Mouse (Mus musculus): ENCODE results near the gene Micall2. TPM values are rescaled to one million over a fixed set of nuclear protein-coding genes. Genes with fewer than 3 reads are reported as not detected.

The Micall2 gene
- polyA plus RNA-seq, 1 experiment = 3.3 TPM

GRCm38 (mm10) chr5:139665375-139665774 is 70.8 kb downstream of the Micall2 start:
- no peak overlapping the region for H3K4me3 ChIP-seq (ENCODE audit: insufficient read depth, low read depth, low read length)
- 63% methylated on average over 3 of the region's 3 CpGs for WGBS
- TF ChIP-seq CTCF (conservative IDR thresholded peaks at IDR 0.05; ENCODE audit: insufficient read depth, insufficient read length, low read depth, low read length) = no peak
- no peak for TF ChIP-seq POLR2A (IDR thresholded peaks at IDR 0.05; ENCODE audit: low read depth, low read length)
- no peaks in the 10 kb centered on the region for H3K36me3 ChIP-seq (ENCODE audit: control insufficient read depth, insufficient read depth, low read length)
- DNase-seq = no peak
- no peaks in the 10 kb centered on the region for H3K4me1 ChIP-seq (ENCODE audit: control insufficient read depth, insufficient read depth, low read length)
- H3K27me3 ChIP-seq (replicated peaks; ENCODE audit: control insufficient read depth, insufficient read depth, low read length) = no peaks in the 10 kb centered on the region
- H3K27ac ChIP-seq (ENCODE audit: insufficient read depth, low read depth, low read length) = no peak overlapping the region

- Histone ChIP-seq H3K36me3 (ENCODE audit: control insufficient read depth, insufficient read depth, low read length) (no peaks in the 10 kb centered on the region), H3K27ac (ENCODE audit: insufficient read depth, low read depth, low read length) (no peak overlapping the region), H3K4me1 (ENCODE audit: control insufficient read depth, insufficient read depth, low read length) (0 out of 2 replicates have a peak, but pooled peaks cover 7% of the 10 kb centered on the region), H3K4me3 (ENCODE audit: insufficient read depth, low read depth, low read length) (no peak overlapping the region), H3K27me3 (replicated peaks; ENCODE audit: control insufficient read depth, insufficient read depth, low read length) (no peaks in the 10 kb centered on the region)
- WGBS = 74% methylated on average over 8 of the region's 8 CpGs
- no peak for DNase-seq
- no peak for TF ChIP-seq POLR2A (IDR thresholded peaks at IDR 0.05; ENCODE audit: low read depth, low read length)
- no peak for TF ChIP-seq CTCF (conservative IDR thresholded peaks at IDR 0.05; ENCODE audit: insufficient read depth, insufficient read length, low read depth, low read length)
These were observed 74.4 kb downstream of the Micall2 start for GRCm38 (mm10) chr5:139661713-139662112.

DNA sequence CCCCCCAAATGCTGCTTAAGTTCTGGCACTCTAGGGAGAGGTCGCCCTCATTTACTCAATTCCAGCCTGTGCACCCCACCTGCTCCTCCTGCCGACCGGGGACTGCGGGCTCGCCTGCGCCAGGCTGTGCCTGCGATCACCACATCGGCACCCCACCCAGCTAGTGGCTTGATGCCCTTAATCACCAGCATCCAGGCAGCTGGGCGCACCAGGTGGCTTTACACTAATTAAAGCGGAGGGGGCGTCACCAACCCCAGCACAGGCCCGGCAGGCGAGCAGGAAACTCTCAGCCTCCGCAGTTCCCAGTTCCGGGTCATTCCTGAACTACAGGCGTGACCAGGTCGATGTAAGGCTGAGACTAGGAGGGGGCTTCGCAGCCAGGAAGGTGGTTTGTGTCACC is 76.8 kb downstream of the Micall2 start:
- H3K27ac ChIP-seq (ENCODE audit: insufficient read depth, low read depth, low read length) = no peak overlapping the region
- no peak overlapping the region for H3K4me3 ChIP-seq (ENCODE audit: insufficient read depth, low read depth, low read length)
- no peaks in the 10 kb centered on the region for H3K36me3 ChIP-seq (ENCODE audit: control insufficient read depth, insufficient read depth, low read length)
- WGBS = 16% methylated on average over 18 of the region's 18 CpGs
- TF ChIP-seq CTCF (conservative IDR thresholded peaks at IDR 0.05; ENCODE audit: insufficient read depth, insufficient read length, low read depth, low read length) = no peak
- TF ChIP-seq POLR2A (IDR thresholded peaks at IDR 0.05; ENCODE audit: low read depth, low read length) = no peak
- H3K4me1 ChIP-seq (ENCODE audit: control insufficient read depth, insufficient read depth, low read length) = 0 out of 2 replicates have a peak, but pooled peaks cover 7% of the 10 kb centered on the region
- no peak for DNase-seq
- H3K27me3 ChIP-seq (replicated peaks; ENCODE audit: control insufficient read depth, insufficient read depth, low read length) = no peaks in the 10 kb centered on the region

DNA sequence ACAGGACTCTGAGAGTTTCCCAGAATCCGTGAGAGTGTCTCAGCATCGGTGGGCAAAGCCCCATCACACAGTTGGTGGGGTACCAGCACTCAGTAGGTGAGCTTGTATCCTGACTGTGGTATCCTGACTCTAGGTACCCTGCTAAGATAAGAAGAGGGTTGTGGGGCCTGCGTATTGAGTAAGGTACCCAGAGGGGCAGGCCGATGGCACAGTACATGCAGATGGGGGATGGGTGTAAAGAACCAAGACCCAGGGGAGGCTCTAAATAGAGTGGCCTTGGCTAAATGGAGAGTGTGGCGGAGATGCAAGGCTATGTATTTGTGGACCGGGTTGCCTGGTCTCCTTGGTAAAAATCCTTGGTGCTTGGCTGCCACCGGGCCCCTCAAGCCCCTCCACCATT is 77.3 kb downstream of the Micall2 start:
- H3K27ac ChIP-seq (ENCODE audit: insufficient read depth, low read depth, low read length) = no peak overlapping the region
- no peak overlapping the region for H3K4me3 ChIP-seq (ENCODE audit: insufficient read depth, low read depth, low read length)
- no peaks in the 10 kb centered on the region for H3K36me3 ChIP-seq (ENCODE audit: control insufficient read depth, insufficient read depth, low read length)
- H3K27me3 ChIP-seq (replicated peaks; ENCODE audit: control insufficient read depth, insufficient read depth, low read length) = no peaks in the 10 kb centered on the region
- 31% methylated on average over 7 of the region's 7 CpGs for WGBS
- TF ChIP-seq CTCF (conservative IDR thresholded peaks at IDR 0.05; ENCODE audit: insufficient read depth, insufficient read length, low read depth, low read length) (no peak), POLR2A (IDR thresholded peaks at IDR 0.05; ENCODE audit: low read depth, low read length) (no peak)
- no peak for DNase-seq
- 0 out of 2 replicates have a peak, but pooled peaks cover 7% of the 10 kb centered on the region for H3K4me1 ChIP-seq (ENCODE audit: control insufficient read depth, insufficient read depth, low read length)

- no peak overlapping the region for H3K4me3 ChIP-seq (ENCODE audit: insufficient read depth, low read depth, low read length)
- H3K4me1 ChIP-seq (ENCODE audit: control insufficient read depth, insufficient read depth, low read length) = 0 out of 2 replicates have a peak, but pooled peaks cover 7% of the 10 kb centered on the region
- no peak for TF ChIP-seq CTCF (conservative IDR thresholded peaks at IDR 0.05; ENCODE audit: insufficient read depth, insufficient read length, low read depth, low read length)
- no peak for TF ChIP-seq POLR2A (IDR thresholded peaks at IDR 0.05; ENCODE audit: low read depth, low read length)
- no peak overlapping the region for H3K27ac ChIP-seq (ENCODE audit: insufficient read depth, low read depth, low read length)
- WGBS = 33% methylated on average over 10 of the region's 10 CpGs
- H3K36me3 ChIP-seq (ENCODE audit: control insufficient read depth, insufficient read depth, low read length) = no peaks in the 10 kb centered on the region
- DNase-seq = peak; percentile 19
- H3K27me3 ChIP-seq (replicated peaks; ENCODE audit: control insufficient read depth, insufficient read depth, low read length) = no peaks in the 10 kb centered on the region
These were observed 78.1 kb downstream of the Micall2 start for GRCm38 (mm10) chr5:139657959-139658602.

Other genes starting within 250 kb of the Micall2 start
- 1.1 and 1.5 TPM in 2 replicates for gene Uncx, start 192.8 kb downstream of the Micall2 start, polyA plus RNA-seq (2012; rRNA removed)
- gene Ints1, start 39.3 kb upstream of the Micall2 start, polyA plus RNA-seq (2012; rRNA removed) = 40.1 and 42.2 TPM in 2 replicates
- 20.5 and 22.2 TPM in 2 replicates for gene Mafk, start 55.2 kb upstream of the Micall2 start, polyA plus RNA-seq (2012; rRNA removed)
- 69.7 and 90.2 TPM in 2 replicates for gene Tmem184a, start 83.6 kb upstream of the Micall2 start, polyA plus RNA-seq (2012; rRNA removed)
- not detected in 2 replicates for gene Gm26938, start 90.1 kb upstream of the Micall2 start, polyA plus RNA-seq (2012; rRNA removed)
- gene Psmg3, start 90.5 kb upstream of the Micall2 start, polyA plus RNA-seq (2012; rRNA removed) = 24.4 and 29.2 TPM in 2 replicates
- gene Elfn1, start 171.6 kb upstream of the Micall2 start, polyA plus RNA-seq (2012; rRNA removed) = 9.6 and 10.3 TPM in 2 replicates

Data from kidney, adult 2 months (tissue).